Mouse (Mus musculus) forebrain, embryonic 16.5 days (tissue): ENCODE measurements at regions not wholly inside any gene's neighbourhood (a gene's known extent, or its start where the extent isn't known, plus 50 kb on each side); places are given as distances from the start of the nearest gene placed in this dataset.

ENCODE experiments used
- ATAC-seq: fragments of 200-750 bp; cut with Nextera tagmentation; 2 replicates; pipeline ENCODE4 v1.8.0; 2017; ENCODE audit warnings: mild to moderate bottlenecking, moderate library complexity
- H3K27ac ChIP-seq: fragments of 300-500 bp; sonication (generic); 2 replicates; pipeline ENCODE4 v1.5.1; 2014; ENCODE audit warnings: low read length, control low read depth
- H3K27me3 ChIP-seq: fragments of 300-500 bp; sonication (generic); replicated peaks from 2 replicates; pipeline ENCODE4 v1.6.1; 2014; ENCODE audit warnings: low read length; ENCODE audit not compliant: control insufficient read depth, insufficient read depth
- H3K36me3 ChIP-seq: fragments of 300-500 bp; sonication (generic); 2 replicates; pipeline ENCODE4 v1.6.1; 2014; ENCODE audit not compliant: control insufficient read depth, insufficient read depth
- H3K4me1 ChIP-seq: fragments of 300-500 bp; sonication (generic); replicated peaks from 2 replicates; pipeline ENCODE4 v1.6.1; 2014; ENCODE audit warnings: low read length; ENCODE audit not compliant: control insufficient read depth, insufficient read depth
- H3K4me2 ChIP-seq: fragments of 300-500 bp; sonication (generic); 2 replicates; pipeline ENCODE4 v1.6.1; 2014; ENCODE audit warnings: mild to moderate bottlenecking, low read length, control low read depth
- H3K4me3 ChIP-seq: fragments of 300-500 bp; sonication (generic); replicated peaks from 2 replicates; pipeline ENCODE4 v1.5.1; 2014; ENCODE audit warnings: mild to moderate bottlenecking, low read length, control low read depth
- H3K9ac ChIP-seq: fragments of 300-500 bp; sonication (generic); replicated peaks from 2 replicates; pipeline ENCODE4 v1.6.1; 2014; ENCODE audit warnings: low read depth, low read length, control low read depth
- H3K9me3 ChIP-seq: fragments of 300-500 bp; sonication (generic); 2 replicates; pipeline ENCODE4 v1.6.1; 2016; ENCODE audit warnings: low read length; ENCODE audit not compliant: control insufficient read depth
- WGBS: fragments of 180-500 bp; shearing (Covaris S2); extraction: QIAGEN DNeasy Blood & Tissue Kit; methylation state at CpG from one replicate; pipeline ENCODE4 v1.1.7; 2014; 5-methylcytosine and 5-hydroxymethylcytosine counted together

GRCm38 (mm10) chr19:14724637-14725036 is 126.8 kb upstream of the Tle4 start:
- H3K4me3 ChIP-seq, result no peak overlapping the region
- no peaks in the 10 kb centered on the region for H3K27me3 ChIP-seq
- no peaks in the 10 kb centered on the region for H3K36me3 ChIP-seq
- no peaks in the 10 kb centered on the region for H3K9me3 ChIP-seq
- ATAC-seq, result no peak
- WGBS, result 92% methylated on average over 4 of the region's 4 CpGs
- H3K9ac ChIP-seq, result no peak overlapping the region
- no peak overlapping the region for H3K4me2 ChIP-seq
- H3K27ac ChIP-seq, result no peak overlapping the region
- H3K4me1 ChIP-seq, result no peaks in the 10 kb centered on the region

DNA sequence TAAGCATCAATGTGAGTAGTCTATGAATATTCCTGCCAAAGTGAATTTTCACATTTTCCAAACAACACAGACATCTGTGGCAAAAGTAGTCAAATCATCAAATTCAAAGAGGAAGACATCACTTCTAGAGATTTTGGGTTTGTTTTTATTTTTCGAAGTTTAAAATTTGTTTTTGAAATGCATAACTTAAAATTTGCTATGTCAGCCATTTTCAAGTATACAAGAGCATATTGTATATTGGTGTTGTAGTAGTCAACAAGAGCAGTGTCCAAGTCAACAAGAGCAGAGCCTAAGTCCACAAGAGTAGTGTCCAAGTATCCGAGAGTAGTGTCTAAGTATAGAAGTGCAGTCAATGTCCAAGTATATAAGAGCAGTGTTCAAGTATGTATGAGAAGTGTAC is 107.9 kb upstream of the Tle4 start:
- H3K9me3 ChIP-seq, result no peaks in the 10 kb centered on the region
- H3K27ac ChIP-seq, result no peak overlapping the region
- no peak overlapping the region for H3K4me2 ChIP-seq
- H3K36me3 ChIP-seq, result no peaks in the 10 kb centered on the region
- no peaks in the 10 kb centered on the region for H3K27me3 ChIP-seq
- WGBS, result 91% methylated on average over 2 of the region's 2 CpGs
- H3K4me1 ChIP-seq, result no peaks in the 10 kb centered on the region
- no peak for ATAC-seq
- H3K9ac ChIP-seq, result no peak overlapping the region
- H3K4me3 ChIP-seq, result no peak overlapping the region

DNA sequence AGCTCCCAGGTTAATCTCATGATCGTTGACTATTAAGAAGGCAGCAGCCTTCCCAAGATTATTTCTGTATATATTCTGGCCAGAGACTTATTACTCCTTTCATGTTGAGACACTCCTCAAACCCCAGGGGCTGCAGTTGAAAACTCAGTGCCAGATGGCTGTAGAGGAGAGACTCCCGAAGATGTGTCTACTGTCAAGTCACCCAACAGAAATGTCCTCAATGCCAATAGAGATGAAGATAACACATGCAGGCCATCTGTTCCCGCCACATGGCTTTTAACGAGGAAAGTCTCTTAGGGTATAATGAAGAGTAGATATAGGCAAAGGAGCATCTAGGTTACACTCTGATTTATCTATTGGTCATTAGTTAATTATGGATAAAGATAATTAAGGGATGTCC is 103.3 kb upstream of the Tle4 start:
- Histone ChIP-seq H3K4me2 (no peak overlapping the region), H3K4me1 (no peaks in the 10 kb centered on the region), H3K27ac (no peak overlapping the region), H3K4me3 (no peak overlapping the region), H3K9ac (no peak overlapping the region), H3K27me3 (no peaks in the 10 kb centered on the region), H3K9me3 (no peaks in the 10 kb centered on the region), H3K36me3 (no peaks in the 10 kb centered on the region)
- ATAC-seq, result peak; percentile 61
- WGBS, result 65% methylated on average over 4 of the region's 4 CpGs

GRCm38 (mm10) chr19:14695369-14695768 is 97.5 kb upstream of the Tle4 start:
- no peaks in the 10 kb centered on the region for H3K36me3 ChIP-seq
- H3K9ac ChIP-seq, result no peak overlapping the region
- no peak for ATAC-seq
- no peak overlapping the region for H3K27ac ChIP-seq
- 93% methylated on average over 10 of the region's 10 CpGs for WGBS
- no peaks in the 10 kb centered on the region for H3K27me3 ChIP-seq
- H3K9me3 ChIP-seq, result no peaks in the 10 kb centered on the region
- H3K4me1 ChIP-seq, result no peaks in the 10 kb centered on the region
- H3K4me2 ChIP-seq, result no peak overlapping the region
- no peak overlapping the region for H3K4me3 ChIP-seq

- Histone ChIP-seq H3K4me1 (no peaks in the 10 kb centered on the region), H3K36me3 (no peaks in the 10 kb centered on the region), H3K9me3 (no peaks in the 10 kb centered on the region), H3K27ac (no peak overlapping the region), H3K4me3 (no peak overlapping the region), H3K27me3 (no peaks in the 10 kb centered on the region), H3K9ac (no peak overlapping the region), H3K4me2 (no peak overlapping the region)
- ATAC-seq, result no peak
Observed at GRCm38 (mm10) chr19:14692183-14692582, 94.3 kb upstream of the Tle4 start.

GRCm38 (mm10) chr19:14685628-14686027 is 87.8 kb upstream of the Tle4 start:
- Histone ChIP-seq H3K27me3 (no peaks in the 10 kb centered on the region), H3K27ac (no peak overlapping the region), H3K36me3 (no peaks in the 10 kb centered on the region), H3K9me3 (no peaks in the 10 kb centered on the region), H3K9ac (no peak overlapping the region), H3K4me2 (no peak overlapping the region), H3K4me1 (peaks cover 3% of the 10 kb centered on the region; the same call in 1 of the 2 replicates), H3K4me3 (no peak overlapping the region)
- ATAC-seq, result no peak
- 97% methylated on average over 1 of the region's 1 CpGs for WGBS

DNA sequence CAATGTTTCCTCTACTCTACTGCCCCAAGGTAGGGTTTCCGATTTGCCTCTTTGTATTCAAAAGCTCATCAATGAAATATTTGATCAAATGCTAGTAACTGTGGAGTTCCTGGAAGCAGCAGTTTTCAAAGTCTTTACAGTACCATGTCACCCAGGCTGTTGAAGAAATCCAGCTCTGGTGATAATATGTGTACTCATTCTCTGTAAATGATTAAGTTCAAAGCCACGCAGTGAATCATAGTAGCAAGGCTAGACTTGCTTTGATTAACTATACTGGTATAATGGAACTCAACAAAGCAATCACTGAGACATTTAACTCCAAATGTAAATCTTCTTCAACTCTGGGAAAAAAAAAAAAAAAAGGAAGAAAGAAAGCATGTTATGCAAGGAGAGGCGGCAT is 86.8 kb upstream of the Tle4 start:
- H3K4me1 ChIP-seq, result peaks cover 3% of the 10 kb centered on the region; the same call in 1 of the 2 replicates
- WGBS, result 86% methylated on average over 3 of the region's 3 CpGs
- H3K27ac ChIP-seq, result no peak overlapping the region
- ATAC-seq, result no peak
- H3K36me3 ChIP-seq, result no peaks in the 10 kb centered on the region
- H3K4me2 ChIP-seq, result no peak overlapping the region
- no peak overlapping the region for H3K9ac ChIP-seq
- no peak overlapping the region for H3K4me3 ChIP-seq
- no peaks in the 10 kb centered on the region for H3K9me3 ChIP-seq
- no peaks in the 10 kb centered on the region for H3K27me3 ChIP-seq

DNA sequence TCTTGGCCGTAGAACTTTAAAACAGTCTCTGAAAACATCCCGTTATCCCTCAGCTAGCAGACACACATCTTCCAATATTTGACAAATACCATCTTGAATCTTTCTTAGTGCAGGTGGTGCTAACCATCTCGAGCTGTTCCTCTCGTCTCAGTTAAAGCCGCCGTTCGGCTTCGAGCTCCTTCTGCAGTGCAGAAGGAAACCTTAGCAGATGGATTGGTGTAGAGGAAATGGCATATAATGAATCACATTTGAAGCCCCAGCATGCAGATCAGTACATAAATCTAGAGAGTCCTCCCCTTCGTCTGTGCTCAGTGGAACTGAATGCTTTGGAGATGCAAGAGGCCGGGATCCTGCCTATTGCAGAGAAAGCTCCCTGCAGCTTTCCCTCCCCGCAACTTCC is 83.5 kb upstream of the Tle4 start:
- Histone ChIP-seq H3K4me3 (no peak overlapping the region), H3K9me3 (no peaks in the 10 kb centered on the region), H3K27me3 (no peaks in the 10 kb centered on the region), H3K9ac (no peak overlapping the region), H3K4me1 (peaks cover 3% of the 10 kb centered on the region; the same call in 1 of the 2 replicates), H3K4me2 (no peak overlapping the region), H3K36me3 (no peaks in the 10 kb centered on the region), H3K27ac (no peak overlapping the region)
- peak; percentile 92 for ATAC-seq
- 64% methylated on average over 11 of the region's 11 CpGs for WGBS

- H3K4me2 ChIP-seq, result no peak overlapping the region
- 97% methylated on average over 2 of the region's 2 CpGs for WGBS
- H3K9me3 ChIP-seq, result no peaks in the 10 kb centered on the region
- no peak overlapping the region for H3K4me3 ChIP-seq
- H3K27me3 ChIP-seq, result no peaks in the 10 kb centered on the region
- H3K27ac ChIP-seq, result no peak overlapping the region
- no peak overlapping the region for H3K9ac ChIP-seq
- H3K36me3 ChIP-seq, result no peaks in the 10 kb centered on the region
- H3K4me1 ChIP-seq, result peaks cover 3% of the 10 kb centered on the region; the same call in 1 of the 2 replicates
- no peak for ATAC-seq
Observed at GRCm38 (mm10) chr19:14679776-14680175, 81.9 kb upstream of the Tle4 start.

- no peaks in the 10 kb centered on the region for H3K27me3 ChIP-seq
- no peak overlapping the region for H3K4me3 ChIP-seq
- H3K4me2 ChIP-seq, result no peak overlapping the region
- no peak overlapping the region for H3K27ac ChIP-seq
- no peak overlapping the region for H3K9ac ChIP-seq
- WGBS, result 92% methylated on average over 4 of the region's 4 CpGs
- no peak for ATAC-seq
- peaks cover 3% of the 10 kb centered on the region; the same call in 1 of the 2 replicates for H3K4me1 ChIP-seq
- no peaks in the 10 kb centered on the region for H3K36me3 ChIP-seq
- H3K9me3 ChIP-seq, result no peaks in the 10 kb centered on the region
Observed at GRCm38 (mm10) chr19:14678584-14678983, 80.7 kb upstream of the Tle4 start.
